In genomic region chr14:119124061-119124460, GRCm38 (mm10) we compare ENCODE assay signal across 8 mouse cellular contexts. TPM values are rescaled to one million over a fixed set of nuclear protein-coding genes. Genes with fewer than 3 reads are reported as not detected.
A peak's percentile ranks its signal among the peaks of the same experiment; 100 is the strongest.
DNase-seq lines count a peak whose midpoint lies in the region; ATAC-seq and TF ChIP-seq lines count a peak whose summit lies in the region.

No protein-coding gene starts in this region.

- no peak overlapping the region for H3K27ac ChIP-seq in gastrocnemius, adult 2 months
- no peak overlapping the region for H3K27ac ChIP-seq in heart, embryonic 13.5 days (replicated peaks)
- H3K27ac ChIP-seq in limb, embryonic 14.5 days (replicated peaks; ENCODE audit: low read depth, low read length) = no peak overlapping the region
- H3K27ac ChIP-seq in neural tube, embryonic 14.5 days (ENCODE audit: low read depth, low read length) = no peak overlapping the region

- DNase-seq in gastrocnemius, adult 2 months = no peak
- no peak for DNase-seq in gastrocnemius, postnatal 25 days
- DNase-seq in brain, adult 2 months (ENCODE audit: low read depth, low spot score) = peak; percentile 59
- DNase-seq in limb, embryonic 14.5 days (ENCODE audit: low spot score) = peak; percentile 47
- no peak for DNase-seq in left cerebral cortex, adult 11 months (ENCODE audit: low spot score)

- H3K4me3 ChIP-seq in gastrocnemius, adult 2 months = peak overlapping the region; percentile 48
- H3K4me3 ChIP-seq in heart, embryonic 13.5 days = peak overlapping the region; percentile 51
- H3K4me3 ChIP-seq in limb, embryonic 14.5 days (replicated peaks; ENCODE audit: low read length) = peak overlapping the region; percentile 27; the same call in 1 of the 2 replicates
- H3K4me3 ChIP-seq in neural tube, embryonic 14.5 days (ENCODE audit: low read depth, low read length) = peak overlapping the region; percentile 15; the same call in 1 of the 2 replicates

- H3K36me3 ChIP-seq in heart, embryonic 13.5 days = no peaks in the 10 kb centered on the region
- H3K36me3 ChIP-seq in limb, embryonic 14.5 days (ENCODE audit: control insufficient read depth, insufficient read depth, low read length) = no peaks in the 10 kb centered on the region
- no peaks in the 10 kb centered on the region for H3K36me3 ChIP-seq in neural tube, embryonic 14.5 days (ENCODE audit: control insufficient read depth, insufficient read depth, low read length)

- H3K27me3 ChIP-seq in heart, embryonic 13.5 days (replicated peaks) = no peaks in the 10 kb centered on the region
- no peaks in the 10 kb centered on the region for H3K27me3 ChIP-seq in limb, embryonic 14.5 days (ENCODE audit: control insufficient read depth, insufficient read depth, low read length)
- H3K27me3 ChIP-seq in neural tube, embryonic 14.5 days (ENCODE audit: control insufficient read depth, insufficient read depth, low read length) = no peaks in the 10 kb centered on the region

- 27% methylated on average over 3 of the region's 3 CpGs for WGBS in heart, embryonic 13.5 days
- WGBS in limb, embryonic 14.5 days = 22% methylated on average over 3 of the region's 3 CpGs
- WGBS in neural tube, embryonic 14.5 days = 33% methylated on average over 3 of the region's 3 CpGs

- intact Hi-C loops in gastrocnemius, adult 2 months (cut with DNase I) = no loop called here

- no peaks in the 10 kb centered on the region for H3K9me3 ChIP-seq in heart, embryonic 13.5 days
- H3K9me3 ChIP-seq in limb, embryonic 14.5 days (ENCODE audit: control insufficient read depth, low read length) = no peaks in the 10 kb centered on the region
- H3K9me3 ChIP-seq in neural tube, embryonic 14.5 days (ENCODE audit: control insufficient read depth, low read length) = no peaks in the 10 kb centered on the region

- H3K4me2 ChIP-seq in heart, embryonic 13.5 days = peak overlapping the region; percentile 73
- peak overlapping the region; percentile 48 for H3K4me2 ChIP-seq in limb, embryonic 14.5 days (replicated peaks; ENCODE audit: low read depth, low read length, severe bottlenecking)
- peak overlapping the region; percentile 29 for H3K4me2 ChIP-seq in neural tube, embryonic 14.5 days (ENCODE audit: low read depth, low read length)

- no peak for TF ChIP-seq POLR2A in limb, embryonic 14.5 days (IDR thresholded peaks at IDR 0.05; ENCODE audit: borderline replicate concordance, extremely low read depth, insufficient read depth, insufficient read length)

- TF ChIP-seq CTCF in gastrocnemius, adult 2 months (IDR thresholded peaks at IDR 0.05) = peak; percentile 33; the same call in 1 of the 2 replicates

- H3K4me1 ChIP-seq in heart, embryonic 13.5 days = peaks cover 5% of the 10 kb centered on the region; the same call in 1 of the 2 replicates
- H3K4me1 ChIP-seq in limb, embryonic 14.5 days (ENCODE audit: control insufficient read depth, insufficient read depth, low read length) = no peaks in the 10 kb centered on the region
- no peaks in the 10 kb centered on the region for H3K4me1 ChIP-seq in neural tube, embryonic 14.5 days (ENCODE audit: control insufficient read depth, insufficient read depth, low read length)

- ATAC-seq in heart, embryonic 13.5 days (ENCODE audit: extremely low read depth, insufficient number of reproducible peaks, low FRiP score, low TSS enrichment) = no peak
- ATAC-seq in limb, embryonic 14.5 days (ENCODE audit: low FRiP score, low read depth) = peak; percentile 82
- peak; percentile 88 for ATAC-seq in neural tube, embryonic 14.5 days (ENCODE audit: low read depth)
- ATAC-seq in erythroblast, adult 5-6 weeks (replicated peaks; ENCODE audit: low FRiP score, poor library complexity, severe bottlenecking) = no peak

- H3K9ac ChIP-seq in heart, embryonic 13.5 days = peak overlapping the region; percentile 76
- H3K9ac ChIP-seq in limb, embryonic 14.5 days (ENCODE audit: low read depth, low read length, severe bottlenecking) = no peak overlapping the region
- H3K9ac ChIP-seq in neural tube, embryonic 14.5 days (replicated peaks; ENCODE audit: low read depth, low read length) = no peak overlapping the region

RNA-seq across cellular contexts. Expression of gene Hs6st3, which starts 14.1 kb away (rescaled TPM):
- not detected for total RNA-seq in gastrocnemius, adult 2 months (2021)
- not detected for total RNA-seq in gastrocnemius, postnatal 25 days (2021)
- polyA plus RNA-seq in heart, embryonic 13.5 days (2015; fragmentation: Nextera tagmentation; extraction: Ambion mirVana) = not detected in 2 replicates
- polyA plus RNA-seq in limb, embryonic 14.5 days (2012; rRNA removed) = 0.89 and 1.5 TPM in 2 replicates
- polyA plus RNA-seq in limb, embryonic 14.5 days (2014; fragmentation: Nextera tagmentation; extraction: Ambion mirVana) = 0.43 and 0.72 TPM in 2 replicates
- 2.7 and 6.5 TPM in 2 replicates for polyA plus RNA-seq in neural tube, embryonic 14.5 days (2014; fragmentation: Nextera tagmentation; extraction: Ambion mirVana)
- not detected in 2 replicates for total RNA-seq in erythroblast, adult 5-6 weeks (2015; ENCODE audit: low replicate concordance)
- not detected in 2 replicates for total RNA-seq in erythroblast, adult 5-6 weeks (2017; ENCODE audit: low replicate concordance)

RNA-seq across cellular contexts. Expression of gene Uggt2, which starts 24.8 kb away (rescaled TPM):
- total RNA-seq in gastrocnemius, adult 2 months (2021) = 1 to 10 TPM; 7.1 to 7.5 TPM
- total RNA-seq in gastrocnemius, postnatal 25 days (2021) = 1 to 10 TPM; 6.5 to 7.3 TPM
- polyA plus RNA-seq in heart, embryonic 13.5 days (2015; fragmentation: Nextera tagmentation; extraction: Ambion mirVana) = 6.8 and 7.2 TPM in 2 replicates
- polyA plus RNA-seq in limb, embryonic 14.5 days (2012; rRNA removed) = 36.0 and 36.5 TPM in 2 replicates
- polyA plus RNA-seq in limb, embryonic 14.5 days (2014; fragmentation: Nextera tagmentation; extraction: Ambion mirVana) = 14.9 and 18.5 TPM in 2 replicates
- 33.4 and 36.4 TPM in 2 replicates for polyA plus RNA-seq in neural tube, embryonic 14.5 days (2014; fragmentation: Nextera tagmentation; extraction: Ambion mirVana)
- total RNA-seq in erythroblast, adult 5-6 weeks (2015; ENCODE audit: low replicate concordance) = not detected in 2 replicates
- total RNA-seq in erythroblast, adult 5-6 weeks (2017; ENCODE audit: low replicate concordance) = 2.2 TPM in 1 of 2 replicates, not detected in the other

Comparison
In these comparisons a context has a peak if more than half of its experiments do, and no peak if none do; other contexts are left out.
1. DNase-seq: peak in brain, adult 2 months (single experiment) and limb, embryonic 14.5 days (single experiment); none in gastrocnemius, adult 2 months (single experiment), gastrocnemius, postnatal 25 days (single experiment) and left cerebral cortex, adult 11 months (single experiment).
2. ATAC-seq: peak in limb, embryonic 14.5 days (single experiment) and neural tube, embryonic 14.5 days (single experiment); none in heart, embryonic 13.5 days (single experiment) and erythroblast, adult 5-6 weeks (single experiment).
3. Peak in every context shown above with its lines, with median percentiles within 50 percentile points of each other: H3K4me3 ChIP-seq and H3K4me2 ChIP-seq.